In the genomic region with DNA sequence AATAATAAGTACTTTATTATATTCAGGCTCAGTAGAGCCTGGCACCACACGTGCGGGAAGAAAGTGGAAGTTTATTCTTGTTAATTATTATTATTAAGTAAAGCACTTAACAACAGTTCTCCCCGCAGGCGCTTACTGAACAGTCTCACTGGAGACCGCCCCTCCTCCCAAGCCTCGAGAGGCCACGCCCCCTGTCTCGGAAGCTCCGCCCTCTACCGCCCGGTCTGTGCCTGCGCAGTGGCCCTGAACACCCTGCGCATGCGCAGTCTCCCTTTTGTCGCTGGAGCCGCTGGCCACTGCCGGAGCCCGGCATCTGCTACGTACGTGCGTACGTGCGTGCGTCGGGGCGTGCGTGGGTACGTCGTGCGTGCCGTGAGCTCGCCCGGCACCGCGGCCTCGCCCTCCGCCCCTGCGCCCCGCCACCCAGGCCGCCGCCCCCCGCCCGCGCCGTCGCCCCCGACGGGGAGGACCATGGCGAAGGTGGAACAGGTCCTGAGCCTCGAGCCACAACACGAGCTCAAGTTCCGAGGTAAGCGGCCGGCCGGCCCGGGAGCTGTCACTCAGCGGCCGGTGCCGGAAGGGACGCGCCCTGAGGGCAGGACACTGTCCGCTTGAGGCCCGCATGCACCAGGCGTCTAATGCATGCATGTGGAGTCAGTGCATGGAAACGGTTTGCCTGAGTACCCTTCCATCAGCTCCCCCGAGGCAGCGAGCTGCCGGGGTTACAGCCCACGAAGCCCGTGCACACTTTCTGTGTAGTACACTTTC, we compare ENCODE assay signal across 8 mouse cellular contexts. TPM values are rescaled to one million over a fixed set of nuclear protein-coding genes. Genes with fewer than 3 reads are reported as not detected.
DNase-seq lines count a peak whose midpoint lies in the region; ATAC-seq and TF ChIP-seq lines count a peak whose summit lies in the region.

Gene Vapb, plus strand, starts transcription at position 290 of the 768 bp plus-strand sequence.

- H3K4me1 ChIP-seq in embryonic facial prominence, embryonic 13.5 days, result peaks cover 29% of the 10 kb centered on the region
- H3K4me1 ChIP-seq in kidney, adult 2 months (ENCODE audit: control insufficient read depth, insufficient read depth, low read length), result peaks cover 13% of the 10 kb centered on the region; the same call in 1 of the 2 replicates
- peaks cover 39% of the 10 kb centered on the region for H3K4me1 ChIP-seq in limb, embryonic 12.5 days (replicated peaks)
- peaks cover 25% of the 10 kb centered on the region for H3K4me1 ChIP-seq in midbrain, embryonic 15.5 days
- H3K4me1 ChIP-seq in spleen, adult 2 months (ENCODE audit: control insufficient read depth, insufficient read depth, insufficient read length), result peaks cover 7% of the 10 kb centered on the region

- peak within 1 kb of the TSS; percentile 93 for H3K9ac ChIP-seq in embryonic facial prominence, embryonic 13.5 days
- peak within 1 kb of the TSS; percentile 86 for H3K9ac ChIP-seq in limb, embryonic 12.5 days (replicated peaks)
- peak within 1 kb of the TSS; percentile 68 for H3K9ac ChIP-seq in midbrain, embryonic 15.5 days

- peak; percentile 97 for DNase-seq in 3134 (ENCODE audit: extremely low read depth, insufficient read length, low spot score)
- DNase-seq in adrenal gland, postnatal 36 days, result peak; percentile 100
- peak; percentile 99 for DNase-seq in heart, adult 18-20 months
- DNase-seq in kidney, adult 2 months, result peak; percentile 99
- DNase-seq in spleen, adult 2 months (ENCODE audit: low read depth in 1 of 2, low spot score in 2 of 2), result peak; percentile 91 to 99

- peak within 1 kb of the TSS; percentile 87 for H3K4me3 ChIP-seq in embryonic facial prominence, embryonic 13.5 days
- peak within 1 kb of the TSS; percentile 70 for H3K4me3 ChIP-seq in kidney, adult 2 months (ENCODE audit: insufficient read depth, low read depth, low read length)
- H3K4me3 ChIP-seq in limb, embryonic 12.5 days (replicated peaks), result peak within 1 kb of the TSS; percentile 90
- peak within 1 kb of the TSS; percentile 64 for H3K4me3 ChIP-seq in midbrain, embryonic 15.5 days
- H3K4me3 ChIP-seq in spleen, adult 2 months (ENCODE audit: extremely low read depth, insufficient read depth, insufficient read length), result peak within 1 kb of the TSS; percentile 84

- TF ChIP-seq CTCF in kidney, adult 2 months (conservative IDR thresholded peaks at IDR 0.05; ENCODE audit: insufficient read depth, insufficient read length, low read depth, low read length), result no peak
- no peak for TF ChIP-seq CTCF in spleen, adult 2 months (IDR thresholded peaks at IDR 0.05; ENCODE audit: extremely low read depth, insufficient read depth, insufficient read length, insufficient replicate concordance)

- H3K4me2 ChIP-seq in embryonic facial prominence, embryonic 13.5 days, result peak within 1 kb of the TSS; percentile 88
- peak within 1 kb of the TSS; percentile 79 for H3K4me2 ChIP-seq in limb, embryonic 12.5 days
- H3K4me2 ChIP-seq in midbrain, embryonic 15.5 days, result peak within 1 kb of the TSS; percentile 66

- 1% methylated on average over 69 of the region's 70 CpGs for WGBS in embryonic facial prominence, embryonic 13.5 days
- under 1% methylated on average over 70 of the region's 70 CpGs for WGBS in kidney, adult 2 months
- WGBS in limb, embryonic 12.5 days, result under 1% methylated on average over 68 of the region's 70 CpGs
- WGBS in midbrain, embryonic 15.5 days, result under 1% methylated on average over 70 of the region's 70 CpGs
- WGBS in spleen, adult 2 months, result under 1% methylated on average over 69 of the region's 70 CpGs

- H3K27me3 ChIP-seq in embryonic facial prominence, embryonic 13.5 days, result no peaks in the 10 kb centered on the region
- no peaks in the 10 kb centered on the region for H3K27me3 ChIP-seq in kidney, adult 2 months (replicated peaks; ENCODE audit: control insufficient read depth, insufficient read depth, low read length)
- H3K27me3 ChIP-seq in limb, embryonic 12.5 days, result peaks cover 2% of the 10 kb centered on the region; the same call in 1 of the 2 replicates
- no peaks in the 10 kb centered on the region for H3K27me3 ChIP-seq in midbrain, embryonic 15.5 days (replicated peaks)
- no peaks in the 10 kb centered on the region for H3K27me3 ChIP-seq in spleen, adult 2 months (ENCODE audit: control insufficient read depth, insufficient read depth, low read length)

- peaks cover 8% of the 10 kb centered on the region for H3K36me3 ChIP-seq in embryonic facial prominence, embryonic 13.5 days
- no peaks in the 10 kb centered on the region for H3K36me3 ChIP-seq in kidney, adult 2 months (ENCODE audit: control insufficient read depth, insufficient read depth, low read length)
- peaks cover 12% of the 10 kb centered on the region; the same call in 1 of the 2 replicates for H3K36me3 ChIP-seq in limb, embryonic 12.5 days
- H3K36me3 ChIP-seq in midbrain, embryonic 15.5 days (replicated peaks), result no peaks in the 10 kb centered on the region
- H3K36me3 ChIP-seq in spleen, adult 2 months (ENCODE audit: control insufficient read depth, insufficient read depth, low read length), result no peaks in the 10 kb centered on the region

- ATAC-seq in embryonic facial prominence, embryonic 13.5 days (ENCODE audit: insufficient number of reproducible peaks, insufficient read depth, low FRiP score, low TSS enrichment, low read depth), result peak; percentile 96
- peak; percentile 93 for ATAC-seq in limb, embryonic 12.5 days (ENCODE audit: insufficient number of reproducible peaks, insufficient read depth, low FRiP score, low TSS enrichment, low read depth)
- ATAC-seq in midbrain, embryonic 15.5 days (replicated peaks), result peak; percentile 97

- TF ChIP-seq POLR2A in kidney, adult 2 months (IDR thresholded peaks at IDR 0.05; ENCODE audit: low read depth, low read length), result peak; percentile 19
- TF ChIP-seq POLR2A in spleen, adult 2 months (IDR thresholded peaks at IDR 0.05; ENCODE audit: low read depth, low read length), result no peak

- H3K9me3 ChIP-seq in embryonic facial prominence, embryonic 13.5 days, result no peaks in the 10 kb centered on the region
- no peaks in the 10 kb centered on the region for H3K9me3 ChIP-seq in limb, embryonic 12.5 days
- H3K9me3 ChIP-seq in midbrain, embryonic 15.5 days, result no peaks in the 10 kb centered on the region

- peak within 1 kb of the TSS; percentile 66 for H3K27ac ChIP-seq in embryonic facial prominence, embryonic 13.5 days
- peak within 1 kb of the TSS; percentile 8 for H3K27ac ChIP-seq in kidney, adult 2 months (ENCODE audit: insufficient read depth, low read depth, low read length)
- peak within 1 kb of the TSS; percentile 64; the same call in 1 of the 2 replicates for H3K27ac ChIP-seq in limb, embryonic 12.5 days
- peak within 1 kb of the TSS; percentile 77 for H3K27ac ChIP-seq in midbrain, embryonic 15.5 days
- H3K27ac ChIP-seq in spleen, adult 2 months (ENCODE audit: insufficient read depth, low read length), result peak within 1 kb of the TSS; percentile 6; the same call in 1 of the 2 replicates

RNA-seq across cellular contexts. Expression of gene Vapb, which starts in this region (rescaled TPM):
- 100 to 1,000 TPM; 177 to 196 TPM for total RNA-seq in adrenal gland, postnatal 36 days (2021)
- polyA plus RNA-seq in embryonic facial prominence, embryonic 13.5 days (2015; fragmentation: Nextera tagmentation; extraction: Ambion mirVana), result 9.4 and 13.0 TPM in 2 replicates
- 100 to 1,000 TPM; 111 to 126 TPM for total RNA-seq in heart, adult 18-20 months (2021)
- polyA plus RNA-seq in kidney, adult 2 months (2012; rRNA removed), result 18.9 and 21.3 TPM in 2 replicates
- polyA plus RNA-seq in limb, embryonic 12.5 days (2016; fragmentation: Nextera tagmentation; extraction: Ambion mirVana), result 11.0 and 14.8 TPM in 2 replicates
- 10.8 and 14.3 TPM in 2 replicates for polyA plus RNA-seq in midbrain, embryonic 15.5 days (2015; fragmentation: Nextera tagmentation; extraction: Ambion mirVana)
- 6.8 and 6.9 TPM in 2 replicates for polyA plus RNA-seq in spleen, adult 2 months (2012; rRNA removed)

Comparison
In these comparisons a context has a peak if more than half of its experiments do, and no peak if none do; other contexts are left out.
1. Peak in every context shown above with its lines: DNase-seq, ATAC-seq, H3K4me3 ChIP-seq and H3K27ac ChIP-seq.
2. H3K27ac ChIP-seq: peak in every context shown above with its lines; median percentile 77 in midbrain, embryonic 15.5 days; 66 in embryonic facial prominence, embryonic 13.5 days; 64 in limb, embryonic 12.5 days; 8 in kidney, adult 2 months; 6 in spleen, adult 2 months.